Mouse (Mus musculus) gastrocnemius, adult 8-10 months (tissue): Measurements from ENCODE around the gene Commd1. TPM values are rescaled to one million over a fixed set of nuclear protein-coding genes. Genes with fewer than 3 reads are reported as not detected.

Experiments
- DNase-seq, 2 experiments: peaks; one replicate each; pipeline ENCODE4 v3.0.0; 2022; ENCODE audit warnings: low spot score in 2 of 2
- total RNA-seq, 4 experiments: library from RNA; stranded (reverse); gene quantifications; 2 replicates each; pipeline ENCODE4 v1.2.4; 2022

Gene Commd1
- total RNA-seq, 4 experiments from 2014 or later = 90.9 to 112 (median 101) TPM

GRCm38 (mm10) chr11:22891242-22891641 is 90.9 kb downstream of the Commd1 start:
- DNase-seq = no peak

- DNase-seq = no peak
Measured at GRCm38 (mm10) chr11:22889224-22889623, 93.0 kb downstream of the Commd1 start.

- DNase-seq = no peak
Measured at GRCm38 (mm10) chr11:22886991-22887390, 95.2 kb downstream of the Commd1 start.

GRCm38 (mm10) chr11:22885350-22885749 is 96.8 kb downstream of the Commd1 start:
- DNase-seq = no peak

- DNase-seq = no peak
Measured at GRCm38 (mm10) chr11:22883676-22884075, 98.5 kb downstream of the Commd1 start.

GRCm38 (mm10) chr11:22882926-22883325 is 99.3 kb downstream of the Commd1 start:
- DNase-seq = no peak

GRCm38 (mm10) chr11:22880383-22881172 is 101.6 kb downstream of the Commd1 start:
- DNase-seq = no peak

- DNase-seq = no peak
Measured at GRCm38 (mm10) chr11:22879645-22880044, 102.5 kb downstream of the Commd1 start.

GRCm38 (mm10) chr11:22876680-22877330 is 105.4 kb downstream of the Commd1 start:
- no peak for DNase-seq

- DNase-seq = no peak
Measured at GRCm38 (mm10) chr11:22875279-22875678, 106.9 kb downstream of the Commd1 start.

- DNase-seq = no peak
Measured at GRCm38 (mm10) chr11:22874747-22875146, 107.4 kb downstream of the Commd1 start.

- DNase-seq = no peak
Measured at GRCm38 (mm10) chr11:22873383-22873782, 108.8 kb downstream of the Commd1 start.

- DNase-seq = no peak
Measured at GRCm38 (mm10) chr11:22872307-22872680, 109.9 kb downstream of the Commd1 start.

GRCm38 (mm10) chr11:22871628-22872306 is 110.4 kb downstream of the Commd1 start:
- no peak for DNase-seq

GRCm38 (mm10) chr11:22868582-22868981 is 113.6 kb downstream of the Commd1 start:
- DNase-seq = no peak

- DNase-seq = no peak
Measured at GRCm38 (mm10) chr11:22867691-22868090, 114.5 kb downstream of the Commd1 start.

- DNase-seq = no peak
Measured at GRCm38 (mm10) chr11:22865635-22866246, 116.4 kb downstream of the Commd1 start.

GRCm38 (mm10) chr11:22864305-22865060 is 117.7 kb downstream of the Commd1 start:
- no peak for DNase-seq

GRCm38 (mm10) chr11:22863581-22863980 is 118.6 kb downstream of the Commd1 start:
- DNase-seq = no peak

- DNase-seq = no peak
Measured at GRCm38 (mm10) chr11:22861315-22861714, 120.9 kb downstream of the Commd1 start.
